Mouse (Mus musculus) hindbrain, embryonic 14.5 days (tissue): ENCODE data around the gene Il17rc. TPM values are rescaled to one million over a fixed set of nuclear protein-coding genes. Genes with fewer than 3 reads are reported as not detected.

Source experiments
- ATAC-seq: fragments of 200-750 bp; cut with Nextera tagmentation; 2 replicates; pipeline ENCODE4 v1.8.0; 2017; ENCODE audit warnings: moderate number of reproducible peaks, mild to moderate bottlenecking, moderate TSS enrichment, moderate library complexity; ENCODE audit not compliant: low FRiP score
- DNase-seq: peaks from one replicate; pipeline ENCODE4 v3.0.0-alpha.2; 2015; ENCODE audit warnings: low spot score
- H3K27ac ChIP-seq: fragments of 300-500 bp; sonication (generic); 2 replicates; pipeline ENCODE4 v1.5.1; 2014; ENCODE audit warnings: mild to moderate bottlenecking, moderate library complexity
- H3K27me3 ChIP-seq: fragments of 300-500 bp; sonication (generic); 2 replicates; pipeline ENCODE4 v1.6.1; 2014; ENCODE audit warnings: mild to moderate bottlenecking, low read length, mixed read lengths; ENCODE audit not compliant: control insufficient read depth, insufficient read depth
- H3K36me3 ChIP-seq: fragments of 300-500 bp; sonication (generic); replicated peaks from 2 replicates; pipeline ENCODE4 v1.6.1; 2014; ENCODE audit not compliant: control insufficient read depth, insufficient read depth
- H3K4me1 ChIP-seq: fragments of 300-500 bp; sonication (generic); replicated peaks from 2 replicates; pipeline ENCODE4 v1.6.1; 2014; ENCODE audit warnings: antibody characterized with exemption, low read length, mixed read lengths; ENCODE audit not compliant: control insufficient read depth, insufficient read depth
- H3K4me2 ChIP-seq: fragments of 300-500 bp; sonication (generic); replicated peaks from 2 replicates; pipeline ENCODE4 v1.6.1; 2014; ENCODE audit warnings: mild to moderate bottlenecking, moderate library complexity
- H3K4me3 ChIP-seq: fragments of 300-500 bp; sonication (generic); replicated peaks from 2 replicates; pipeline ENCODE4 v1.5.1; 2014; ENCODE audit warnings: mild to moderate bottlenecking, low read length
- H3K9ac ChIP-seq: fragments of 300-500 bp; sonication (generic); 2 replicates; pipeline ENCODE4 v1.6.1; 2014
- H3K9me3 ChIP-seq: fragments of 300-500 bp; sonication (generic); 2 replicates; pipeline ENCODE4 v1.6.1; 2016; ENCODE audit warnings: low read length; ENCODE audit not compliant: control insufficient read depth
- WGBS: fragments of 180-500 bp; shearing (Covaris S2); extraction: QIAGEN DNeasy Blood & Tissue Kit; methylation state at CpG from one replicate; pipeline ENCODE4 v1.1.7; 2014; 5-methylcytosine and 5-hydroxymethylcytosine counted together
- polyA plus RNA-seq: library from polyadenylated mRNA; unstranded; fragments of >200 nt; fragmentation: Nextera tagmentation; extraction: Ambion mirVana; gene quantifications from 2 replicates; pipeline ENCODE4 v1.2.1, GENCODE M21; 2014

The Il17rc gene
- 2.4 and 3.0 TPM in 2 replicates for polyA plus RNA-seq

DNA sequence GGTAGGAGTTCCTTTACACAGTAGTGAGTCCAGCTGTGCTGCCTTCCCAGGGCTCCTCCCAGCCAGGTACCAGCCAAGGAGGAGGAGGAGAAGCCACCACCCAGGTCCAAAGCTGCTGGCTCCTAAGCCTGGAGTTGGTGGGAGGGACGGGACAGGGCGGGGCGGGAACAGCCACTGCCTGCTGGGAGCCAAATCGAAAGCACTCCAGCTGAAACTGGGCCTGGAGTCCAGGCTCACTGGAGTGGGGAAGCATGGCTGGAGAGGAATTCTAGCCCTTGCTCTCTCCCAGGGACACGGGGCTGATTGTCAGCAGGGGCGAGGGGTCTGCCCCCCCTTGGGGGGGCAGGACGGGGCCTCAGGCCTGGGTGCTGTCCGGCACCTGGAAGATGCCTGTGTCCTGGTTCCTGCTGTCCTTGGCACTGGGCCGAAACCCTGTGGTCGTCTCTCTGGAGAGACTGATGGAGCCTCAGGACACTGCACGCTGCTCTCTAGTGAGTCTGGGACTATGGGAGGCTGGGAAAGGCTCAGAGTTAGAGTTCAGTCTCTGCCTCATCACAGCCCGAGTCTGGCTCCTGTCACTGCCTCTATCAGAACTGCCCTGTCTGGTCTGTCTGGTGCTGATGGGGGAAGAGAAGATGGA, at the start of gene Il17rc:
Gene Il17rc, plus strand, starts transcription at position 131 of the 640 bp plus-strand sequence.
- Histone ChIP-seq H3K4me2 (peak within 1 kb of the TSS; percentile 20; the same call in 1 of the 2 replicates), H3K4me3 (no peak within 1 kb of the TSS), H3K36me3 (no peaks in the 10 kb centered on the region), H3K9ac (no peak within 1 kb of the TSS; the same call in 1 of the 2 replicates), H3K27ac (no peak within 1 kb of the TSS), H3K27me3 (peaks cover 23% of the 10 kb centered on the region; the same call in 1 of the 2 replicates), H3K9me3 (no peaks in the 10 kb centered on the region), H3K4me1 (peaks cover 7% of the 10 kb centered on the region; the same call in 1 of the 2 replicates)
- ATAC-seq (no peak), DNase-seq (no peak)
- WGBS: 17% methylated on average over 12 of the region's 12 CpGs

DNA sequence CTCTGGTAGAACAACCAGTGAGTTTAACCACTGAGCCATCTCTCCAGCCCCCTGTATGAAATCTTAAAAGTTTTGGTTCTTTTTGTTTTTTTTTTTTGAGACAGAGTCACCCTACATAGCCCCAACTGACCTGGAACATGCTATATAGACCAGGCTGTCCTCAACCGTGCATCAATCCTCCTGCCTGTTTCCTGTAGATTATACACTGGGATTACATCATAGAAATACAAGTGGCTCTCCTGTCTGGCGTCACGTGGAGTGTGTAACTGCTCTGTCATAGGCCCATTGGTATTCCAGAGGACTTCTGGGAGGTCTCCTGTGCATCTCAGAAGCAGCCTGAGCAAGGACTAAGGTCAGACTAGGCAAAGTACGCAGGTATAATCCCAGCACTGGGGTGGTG, 48.2 kb upstream of the Il17rc start:
- Histone ChIP-seq H3K9ac (no peak overlapping the region), H3K36me3 (no peaks in the 10 kb centered on the region), H3K27ac (no peak overlapping the region), H3K4me2 (no peak overlapping the region), H3K4me3 (no peak overlapping the region), H3K27me3 (no peaks in the 10 kb centered on the region), H3K9me3 (no peaks in the 10 kb centered on the region), H3K4me1 (peaks cover 11% of the 10 kb centered on the region)
- ATAC-seq (no peak), DNase-seq (no peak)
- 88% methylated on average over 4 of the region's 4 CpGs for WGBS

DNA sequence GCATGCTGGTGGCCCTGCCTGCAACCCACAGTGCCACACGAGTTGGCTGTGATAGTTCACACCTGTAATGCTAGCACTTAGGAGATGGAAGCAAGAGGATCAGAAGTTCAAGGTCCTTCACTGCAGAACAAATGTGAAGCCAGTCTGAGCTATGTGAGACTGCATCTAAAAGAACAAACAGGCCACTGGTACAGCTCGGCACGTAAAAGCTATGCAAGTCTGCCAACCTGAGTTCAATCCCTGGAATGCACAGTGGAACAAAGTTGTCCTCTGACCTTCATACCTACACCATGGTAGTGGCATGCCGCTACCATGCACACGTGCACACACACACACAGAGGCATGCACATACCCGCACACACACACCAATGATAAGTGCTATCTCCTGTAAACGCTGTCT, 47.0 kb upstream of the Il17rc start:
- ATAC-seq (no peak), DNase-seq (no peak)
- no peaks in the 10 kb centered on the region for H3K36me3 ChIP-seq

DNA sequence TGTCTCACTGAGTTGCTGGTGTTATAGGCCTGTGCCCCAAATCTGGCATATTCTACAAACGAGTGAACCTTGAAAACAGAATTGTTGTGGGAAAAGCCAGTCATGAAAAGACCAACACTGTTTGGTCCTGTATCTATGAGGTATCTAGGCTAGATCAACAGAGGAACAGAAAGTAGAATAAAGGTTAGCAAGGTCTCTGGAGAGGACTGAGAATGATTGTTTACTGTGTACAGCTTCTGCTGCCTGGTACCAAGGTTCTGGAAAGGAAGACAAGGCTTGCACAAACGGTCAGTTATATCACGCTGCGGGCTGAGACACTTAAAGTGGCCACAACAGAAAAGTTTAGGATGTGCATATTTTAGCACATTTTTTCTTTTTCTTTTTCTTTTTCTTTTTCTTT, 44.5 kb upstream of the Il17rc start:
- no peaks in the 10 kb centered on the region for H3K36me3 ChIP-seq
- 92% methylated on average over 4 of the region's 4 CpGs for WGBS

More for the DNA sequence above, 47.0 kb upstream of the Il17rc start:
- Histone ChIP-seq H3K27me3 (no peaks in the 10 kb centered on the region), H3K4me1 (0 out of 2 replicates have a peak, but pooled peaks cover 4% of the 10 kb centered on the region), H3K27ac (no peak overlapping the region), H3K4me3 (no peak overlapping the region), H3K4me2 (no peak overlapping the region), H3K9me3 (no peaks in the 10 kb centered on the region), H3K9ac (no peak overlapping the region)
- 87% methylated on average over 7 of the region's 7 CpGs for WGBS

DNA sequence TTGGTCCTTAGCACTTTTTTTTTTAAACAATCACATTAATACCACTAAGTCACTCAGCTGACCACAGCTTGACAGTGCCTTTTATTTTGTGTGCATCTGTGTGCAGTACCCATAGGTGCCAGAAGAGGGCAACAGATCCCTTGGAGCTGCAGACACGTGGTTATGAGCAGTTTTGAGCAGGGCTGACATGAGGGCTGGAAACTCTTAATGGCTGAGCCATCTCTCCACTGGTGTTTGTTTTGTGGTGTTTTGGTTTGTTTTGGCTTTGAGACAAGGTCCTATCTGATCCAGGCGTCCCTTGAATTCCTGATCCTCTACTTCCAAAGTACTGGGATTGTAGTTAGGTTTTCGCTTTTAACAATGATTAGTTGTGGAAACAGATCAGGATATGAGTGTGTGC, 43.8 kb upstream of the Il17rc start:
- Histone ChIP-seq H3K4me2 (no peak overlapping the region), H3K4me1 (no peaks in the 10 kb centered on the region), H3K9me3 (no peaks in the 10 kb centered on the region), H3K36me3 (no peaks in the 10 kb centered on the region), H3K27me3 (no peaks in the 10 kb centered on the region), H3K9ac (no peak overlapping the region), H3K4me3 (no peak overlapping the region), H3K27ac (no peak overlapping the region)
- WGBS: 59% methylated on average over 3 of the region's 3 CpGs
- DNase-seq (no peak), ATAC-seq (no peak)

More for the DNA sequence above, 44.5 kb upstream of the Il17rc start:
- H3K27me3 ChIP-seq: no peaks in the 10 kb centered on the region
- no peaks in the 10 kb centered on the region for H3K4me1 ChIP-seq
- no peak overlapping the region for H3K4me2 ChIP-seq
- H3K27ac ChIP-seq: no peak overlapping the region
- no peaks in the 10 kb centered on the region for H3K9me3 ChIP-seq
- DNase-seq (no peak), ATAC-seq (no peak)
- no peak overlapping the region for H3K4me3 ChIP-seq
- no peak overlapping the region for H3K9ac ChIP-seq

DNA sequence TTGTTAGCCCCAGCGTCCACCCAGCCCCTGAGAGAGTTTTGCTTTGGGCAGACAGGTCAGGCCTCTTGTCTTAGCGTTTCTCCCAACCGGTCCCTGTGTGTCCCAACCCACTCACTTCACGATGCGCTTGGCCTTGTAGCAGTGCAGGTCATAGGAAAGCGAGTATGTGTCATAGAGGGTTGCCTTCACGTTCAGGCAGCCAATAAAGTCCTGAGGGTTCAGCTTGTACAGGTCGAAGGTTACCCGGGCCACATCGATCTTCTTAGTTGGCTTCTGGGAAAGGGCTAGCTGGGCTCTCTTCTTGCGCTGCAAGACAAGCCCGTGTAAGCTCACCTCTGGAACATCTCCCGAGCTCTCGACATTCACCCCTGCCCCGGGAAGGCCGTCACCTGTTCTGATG, 43.2 kb upstream of the Il17rc start:
- no peak overlapping the region for H3K4me2 ChIP-seq
- ATAC-seq (no peak), DNase-seq (no peak)
- no peaks in the 10 kb centered on the region for H3K9me3 ChIP-seq
- H3K4me1 ChIP-seq: no peaks in the 10 kb centered on the region
- H3K27me3 ChIP-seq: no peaks in the 10 kb centered on the region
- H3K36me3 ChIP-seq: no peaks in the 10 kb centered on the region
- H3K4me3 ChIP-seq: no peak overlapping the region
- 94% methylated on average over 16 of the region's 16 CpGs for WGBS
- H3K9ac ChIP-seq: no peak overlapping the region
- H3K27ac ChIP-seq: no peak overlapping the region

DNA sequence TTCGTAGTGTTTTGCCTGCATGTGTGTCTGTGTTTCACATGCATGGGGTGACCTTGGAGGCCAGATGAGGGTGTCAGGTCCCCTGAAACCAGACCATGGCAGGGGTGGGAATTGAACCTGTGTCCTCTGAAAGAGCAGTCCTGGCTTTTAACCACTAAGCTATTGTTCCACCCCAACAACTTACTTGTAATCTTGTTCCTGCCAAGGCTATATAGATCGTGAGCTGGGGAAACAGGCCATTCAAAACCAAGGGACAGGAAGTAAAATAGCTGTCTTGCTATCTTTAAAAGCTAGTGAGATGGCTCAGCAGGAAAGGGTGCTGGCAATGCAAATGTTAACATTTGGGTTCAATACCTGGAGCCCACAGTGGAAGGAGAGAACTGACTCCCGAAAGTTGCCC, 41.3 kb upstream of the Il17rc start:
- no peak overlapping the region for H3K4me3 ChIP-seq

DNA sequence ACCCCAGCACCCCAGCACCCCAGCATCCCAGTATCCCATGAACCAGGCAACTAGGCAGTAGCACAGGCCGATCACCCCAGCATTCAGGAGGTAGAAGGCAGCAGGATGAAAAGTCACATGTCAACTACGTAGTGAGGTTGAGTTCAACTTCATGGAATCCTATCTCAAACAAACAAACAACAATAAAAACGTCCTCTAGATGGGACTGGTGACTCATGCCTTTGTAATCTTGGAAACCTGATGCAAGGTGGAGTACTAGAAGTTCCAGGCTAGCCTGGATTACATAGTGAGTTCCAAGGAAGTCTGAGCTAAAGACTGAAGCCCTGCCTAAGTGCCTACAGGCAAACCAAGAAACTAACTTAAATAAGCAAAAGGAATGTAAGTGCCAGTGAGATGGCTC, 40.4 kb upstream of the Il17rc start:
- DNase-seq (no peak), ATAC-seq (no peak)
- no peaks in the 10 kb centered on the region for H3K4me1 ChIP-seq
- no peak overlapping the region for H3K27ac ChIP-seq
- H3K9ac ChIP-seq: no peak overlapping the region
- no peak overlapping the region for H3K4me2 ChIP-seq
- H3K27me3 ChIP-seq: no peaks in the 10 kb centered on the region
- no peaks in the 10 kb centered on the region for H3K9me3 ChIP-seq
- no peaks in the 10 kb centered on the region for H3K36me3 ChIP-seq
- WGBS: 63% methylated on average over 3 of the region's 3 CpGs
- no peak overlapping the region for H3K4me3 ChIP-seq

More for the DNA sequence above, 41.3 kb upstream of the Il17rc start:
- DNase-seq: no peak
- no peaks in the 10 kb centered on the region for H3K4me1 ChIP-seq
- no peaks in the 10 kb centered on the region for H3K27me3 ChIP-seq
- no peaks in the 10 kb centered on the region for H3K9me3 ChIP-seq
- WGBS: 83% methylated on average over 3 of the region's 3 CpGs
- no peak overlapping the region for H3K9ac ChIP-seq
- H3K27ac ChIP-seq: no peak overlapping the region
- H3K4me2 ChIP-seq: no peak overlapping the region
- H3K36me3 ChIP-seq: no peaks in the 10 kb centered on the region
- ATAC-seq: no peak

DNA sequence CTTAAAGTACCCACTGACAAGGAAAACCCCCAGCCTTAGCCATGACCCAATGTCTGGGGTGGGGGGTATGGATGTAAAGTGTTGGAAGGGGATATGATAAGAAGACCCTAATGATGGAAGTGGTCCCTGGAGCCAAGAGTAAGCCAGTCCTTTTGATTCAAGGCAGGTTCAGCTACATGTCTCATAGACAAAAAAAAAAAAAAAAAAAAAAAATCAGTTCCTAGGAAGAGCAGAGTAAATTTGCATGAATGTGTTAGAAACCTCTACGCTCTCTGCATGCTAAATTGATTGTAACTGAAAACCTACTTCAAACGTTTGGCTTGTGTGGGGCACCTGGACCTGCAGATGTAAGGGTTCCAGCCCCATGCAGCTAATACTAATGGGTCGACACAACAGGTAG, 39.4 kb upstream of the Il17rc start:
- no peak overlapping the region for H3K4me2 ChIP-seq
- WGBS: 62% methylated on average over 3 of the region's 3 CpGs
- no peaks in the 10 kb centered on the region for H3K27me3 ChIP-seq
- ATAC-seq (no peak), DNase-seq (no peak)
- no peaks in the 10 kb centered on the region for H3K36me3 ChIP-seq
- H3K9me3 ChIP-seq: no peaks in the 10 kb centered on the region
- H3K27ac ChIP-seq: no peak overlapping the region
- no peak overlapping the region for H3K9ac ChIP-seq
- H3K4me3 ChIP-seq: no peak overlapping the region
- no peaks in the 10 kb centered on the region for H3K4me1 ChIP-seq

DNA sequence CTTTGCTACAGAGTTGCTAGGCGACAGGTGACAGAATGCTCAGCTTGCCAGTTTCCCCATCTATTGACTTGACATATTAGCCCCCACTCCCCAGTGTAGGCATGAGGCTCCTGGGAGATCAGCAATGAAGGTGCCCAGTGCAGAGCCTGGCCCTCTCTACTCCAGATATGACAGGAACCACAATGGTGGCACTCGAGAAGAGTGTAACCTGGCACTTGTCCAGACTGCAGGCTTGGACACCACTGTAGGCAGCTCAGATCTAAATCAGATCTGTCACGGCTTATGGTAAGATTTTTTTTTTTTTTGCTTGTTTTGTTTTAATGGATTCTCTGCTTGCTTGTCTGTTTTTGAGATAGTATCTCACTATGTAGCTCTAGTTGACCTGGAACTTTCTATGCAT, 37.6 kb upstream of the Il17rc start:
- WGBS: 70% methylated on average over 3 of the region's 3 CpGs
- DNase-seq: no peak
- H3K27ac ChIP-seq: no peak overlapping the region

More for the DNA sequence above, 37.6 kb upstream of the Il17rc start:
- Histone ChIP-seq H3K9me3 (no peaks in the 10 kb centered on the region), H3K27me3 (no peaks in the 10 kb centered on the region), H3K9ac (no peak overlapping the region), H3K4me1 (no peaks in the 10 kb centered on the region), H3K4me2 (no peak overlapping the region), H3K36me3 (no peaks in the 10 kb centered on the region), H3K4me3 (no peak overlapping the region)
- no peak for ATAC-seq
